Mouse (Mus musculus): Measurements from ENCODE around the gene Plppr5. TPM values are rescaled to one million over a fixed set of nuclear protein-coding genes. Genes with fewer than 3 reads are reported as not detected.

Plppr5 gene
- polyA plus RNA-seq, 1 experiment: 0.62 TPM

DNA sequence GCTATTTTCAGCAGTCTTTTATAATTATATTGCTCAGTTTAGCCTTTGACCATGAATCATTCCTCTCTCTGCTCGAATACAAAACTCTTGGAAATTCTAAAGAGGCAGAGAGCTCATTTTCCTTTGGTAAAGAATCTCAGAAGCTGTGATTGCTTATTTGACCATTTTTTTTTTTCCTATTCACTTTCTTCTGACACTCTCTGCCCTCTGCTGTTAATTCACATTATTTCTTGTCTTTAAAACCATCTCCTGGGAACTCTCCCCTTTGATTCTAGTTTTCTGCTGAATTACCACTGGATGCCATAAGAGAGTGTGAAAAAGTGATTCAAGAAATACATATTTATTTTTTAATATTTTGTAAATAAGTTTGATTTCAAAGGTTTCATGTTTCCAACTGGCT, 120.1 kb downstream of the Plppr5 start:
- H3K36me3 ChIP-seq (ENCODE audit: control insufficient read depth, insufficient read depth, low read length): no peaks in the 10 kb centered on the region
- no peaks in the 10 kb centered on the region for H3K27me3 ChIP-seq (ENCODE audit: control insufficient read depth, insufficient read depth, low read length)
- no peaks in the 10 kb centered on the region for H3K4me1 ChIP-seq (ENCODE audit: control insufficient read depth, insufficient read depth, low read length)
- TF ChIP-seq POLR2A (IDR thresholded peaks at IDR 0.05; ENCODE audit: control insufficient read depth, low read depth, low read length): no peak
- TF ChIP-seq CTCF (IDR thresholded peaks at IDR 0.05; ENCODE audit: control insufficient read depth, insufficient read depth, insufficient replicate concordance, low read depth, low read length): no peak
- H3K27ac ChIP-seq (ENCODE audit: control insufficient read depth, insufficient read depth, low read depth, low read length): no peak overlapping the region
- H3K4me3 ChIP-seq (ENCODE audit: control insufficient read depth, low read depth, low read length): no peak overlapping the region

- TF ChIP-seq POLR2A (IDR thresholded peaks at IDR 0.05; ENCODE audit: control insufficient read depth, low read depth, low read length) (no peak), CTCF (IDR thresholded peaks at IDR 0.05; ENCODE audit: control insufficient read depth, insufficient read depth, insufficient replicate concordance, low read depth, low read length) (no peak)
- H3K4me1 ChIP-seq (ENCODE audit: control insufficient read depth, insufficient read depth, low read length): no peaks in the 10 kb centered on the region
- H3K36me3 ChIP-seq (ENCODE audit: control insufficient read depth, insufficient read depth, low read length): no peaks in the 10 kb centered on the region
- no peak overlapping the region for H3K27ac ChIP-seq (ENCODE audit: control insufficient read depth, insufficient read depth, low read depth, low read length)
- H3K4me3 ChIP-seq (ENCODE audit: control insufficient read depth, low read depth, low read length): no peak overlapping the region
- no peaks in the 10 kb centered on the region for H3K27me3 ChIP-seq (ENCODE audit: control insufficient read depth, insufficient read depth, low read length)
These were observed 121.7 kb downstream of the Plppr5 start for GRCm38 (mm10) chr3:117696350-117696749.

DNA sequence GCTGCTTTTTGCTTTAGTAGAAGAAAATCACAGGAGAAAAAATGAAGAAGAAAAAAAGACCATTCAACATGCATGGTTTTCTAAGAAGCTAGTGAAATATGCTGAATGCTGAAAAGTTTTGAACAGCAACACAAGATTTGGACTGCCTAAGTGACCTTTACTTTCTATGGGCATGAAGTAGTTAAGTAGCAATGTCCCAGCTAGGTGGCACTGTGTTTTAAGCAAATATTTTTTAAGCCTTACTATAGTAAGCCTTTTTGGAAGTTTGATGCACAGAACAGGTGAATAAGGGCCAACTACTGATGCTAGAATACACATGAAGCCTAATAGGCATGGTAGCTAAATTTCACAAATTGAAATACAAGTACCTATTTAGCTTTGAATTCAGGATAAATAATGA, 134.2 kb downstream of the Plppr5 start:
- no peak overlapping the region for H3K27ac ChIP-seq (ENCODE audit: control insufficient read depth, insufficient read depth, low read depth, low read length)
- H3K4me3 ChIP-seq (ENCODE audit: control insufficient read depth, low read depth, low read length): no peak overlapping the region
- TF ChIP-seq POLR2A (IDR thresholded peaks at IDR 0.05; ENCODE audit: control insufficient read depth, low read depth, low read length) (no peak), CTCF (IDR thresholded peaks at IDR 0.05; ENCODE audit: control insufficient read depth, insufficient read depth, insufficient replicate concordance, low read depth, low read length) (no peak)

DNA sequence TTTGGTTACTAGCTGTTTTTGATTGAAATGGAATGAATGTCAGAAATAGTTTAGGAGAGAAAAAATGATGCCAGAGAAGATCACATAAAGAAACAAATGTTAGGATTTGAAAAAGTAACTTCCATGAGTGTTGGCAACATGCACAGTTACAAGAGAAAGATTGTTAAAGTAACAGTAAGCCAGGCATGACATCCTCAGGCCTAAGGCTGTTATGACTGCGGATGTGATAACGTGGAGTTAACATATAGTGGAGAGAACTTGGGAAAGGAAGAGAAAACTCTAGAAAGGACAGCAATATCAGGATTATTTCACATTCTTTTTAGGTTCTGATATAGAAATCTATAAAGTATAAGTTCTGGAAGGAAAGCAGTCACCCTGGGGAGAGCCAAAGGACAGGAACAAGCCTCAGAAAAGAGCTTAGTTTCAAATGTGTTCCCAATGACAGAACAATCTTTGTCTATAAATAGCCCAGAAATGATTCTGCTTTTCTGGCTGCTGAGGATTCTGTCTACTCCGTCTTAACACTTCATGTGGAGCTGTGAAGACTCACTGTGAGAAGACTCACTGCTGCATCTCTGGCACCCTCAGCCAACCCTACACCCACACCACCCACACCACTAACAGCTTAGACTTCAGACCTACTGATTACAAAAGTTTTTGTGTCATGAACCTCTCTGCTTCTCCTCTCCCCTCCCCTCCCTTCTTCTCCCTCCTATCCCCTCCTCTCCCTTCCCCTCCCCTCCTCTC, 142.1 kb downstream of the Plppr5 start:
- Histone ChIP-seq H3K27ac (ENCODE audit: control insufficient read depth, insufficient read depth, low read depth, low read length) (no peak overlapping the region), H3K27me3 (ENCODE audit: control insufficient read depth, insufficient read depth, low read length) (no peaks in the 10 kb centered on the region), H3K36me3 (ENCODE audit: control insufficient read depth, insufficient read depth, low read length) (no peaks in the 10 kb centered on the region), H3K4me3 (ENCODE audit: control insufficient read depth, low read depth, low read length) (no peak overlapping the region), H3K4me1 (ENCODE audit: control insufficient read depth, insufficient read depth, low read length) (no peaks in the 10 kb centered on the region)
- TF ChIP-seq CTCF (IDR thresholded peaks at IDR 0.05; ENCODE audit: control insufficient read depth, insufficient read depth, insufficient replicate concordance, low read depth, low read length) (no peak), POLR2A (IDR thresholded peaks at IDR 0.05; ENCODE audit: control insufficient read depth, low read depth, low read length) (no peak)

More for the DNA sequence above, 134.2 kb downstream of the Plppr5 start:
- Histone ChIP-seq H3K27me3 (ENCODE audit: control insufficient read depth, insufficient read depth, low read length) (no peaks in the 10 kb centered on the region), H3K36me3 (ENCODE audit: control insufficient read depth, insufficient read depth, low read length) (no peaks in the 10 kb centered on the region), H3K4me1 (ENCODE audit: control insufficient read depth, insufficient read depth, low read length) (no peaks in the 10 kb centered on the region)

GRCm38 (mm10) chr3:117723390-117723789, 148.8 kb downstream of the Plppr5 start:
- Histone ChIP-seq H3K27ac (ENCODE audit: control insufficient read depth, insufficient read depth, low read depth, low read length) (no peak overlapping the region), H3K27me3 (ENCODE audit: control insufficient read depth, insufficient read depth, low read length) (no peaks in the 10 kb centered on the region), H3K4me3 (ENCODE audit: control insufficient read depth, low read depth, low read length) (no peak overlapping the region), H3K4me1 (ENCODE audit: control insufficient read depth, insufficient read depth, low read length) (no peaks in the 10 kb centered on the region), H3K36me3 (ENCODE audit: control insufficient read depth, insufficient read depth, low read length) (no peaks in the 10 kb centered on the region)
- TF ChIP-seq CTCF (IDR thresholded peaks at IDR 0.05; ENCODE audit: control insufficient read depth, insufficient read depth, insufficient replicate concordance, low read depth, low read length) (no peak), POLR2A (IDR thresholded peaks at IDR 0.05; ENCODE audit: control insufficient read depth, low read depth, low read length) (no peak)

DNA sequence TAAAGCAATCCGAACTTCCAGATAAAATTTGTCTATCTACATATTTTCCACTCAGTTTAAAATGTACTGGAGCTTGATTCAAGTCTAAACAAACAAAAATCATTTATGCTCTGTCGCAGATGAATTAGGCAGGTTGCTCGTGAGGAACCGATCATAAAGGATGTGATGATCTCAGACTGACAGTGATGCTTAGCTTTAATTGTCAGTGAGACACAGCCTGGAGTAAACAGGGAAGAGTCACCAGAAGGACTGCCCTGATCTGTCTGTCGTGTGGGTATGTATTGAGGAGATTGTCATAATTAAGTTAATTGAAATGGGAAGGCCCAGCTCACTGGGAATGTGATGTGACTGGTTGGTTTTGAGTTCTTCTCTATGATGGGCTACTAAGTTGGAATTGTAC, 149.9 kb downstream of the Plppr5 start:
- H3K27me3 ChIP-seq (ENCODE audit: control insufficient read depth, insufficient read depth, low read length): no peaks in the 10 kb centered on the region
- H3K4me3 ChIP-seq (ENCODE audit: control insufficient read depth, low read depth, low read length): no peak overlapping the region
- TF ChIP-seq POLR2A (IDR thresholded peaks at IDR 0.05; ENCODE audit: control insufficient read depth, low read depth, low read length): no peak
- TF ChIP-seq CTCF (IDR thresholded peaks at IDR 0.05; ENCODE audit: control insufficient read depth, insufficient read depth, insufficient replicate concordance, low read depth, low read length): no peak
- H3K4me1 ChIP-seq (ENCODE audit: control insufficient read depth, insufficient read depth, low read length): no peaks in the 10 kb centered on the region
- H3K36me3 ChIP-seq (ENCODE audit: control insufficient read depth, insufficient read depth, low read length): no peaks in the 10 kb centered on the region
- H3K27ac ChIP-seq (ENCODE audit: control insufficient read depth, insufficient read depth, low read depth, low read length): no peak overlapping the region

DNA sequence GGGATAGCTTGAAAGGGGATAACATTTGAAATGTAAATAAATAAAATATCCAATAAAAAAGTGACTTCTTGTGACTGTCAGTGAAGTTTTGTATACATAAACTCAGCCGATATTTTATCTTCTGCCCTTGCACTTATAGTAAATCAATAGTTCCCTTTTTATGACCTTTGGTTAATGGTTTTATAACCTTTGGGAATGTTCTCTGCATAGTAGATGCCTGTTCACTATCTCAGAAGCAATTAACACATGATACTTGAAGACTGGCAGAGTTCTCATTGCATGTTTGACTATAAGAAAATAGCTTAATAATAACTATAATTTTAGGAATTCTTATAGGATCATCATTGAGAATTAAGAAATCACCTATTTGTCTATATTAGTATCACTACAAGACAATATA, 150.9 kb downstream of the Plppr5 start:
- H3K4me3 ChIP-seq (ENCODE audit: control insufficient read depth, low read depth, low read length): no peak overlapping the region
- no peak for TF ChIP-seq POLR2A (IDR thresholded peaks at IDR 0.05; ENCODE audit: control insufficient read depth, low read depth, low read length)
- TF ChIP-seq CTCF (IDR thresholded peaks at IDR 0.05; ENCODE audit: control insufficient read depth, insufficient read depth, insufficient replicate concordance, low read depth, low read length): no peak
- H3K36me3 ChIP-seq (ENCODE audit: control insufficient read depth, insufficient read depth, low read length): no peaks in the 10 kb centered on the region
- H3K4me1 ChIP-seq (ENCODE audit: control insufficient read depth, insufficient read depth, low read length): no peaks in the 10 kb centered on the region
- no peak overlapping the region for H3K27ac ChIP-seq (ENCODE audit: control insufficient read depth, insufficient read depth, low read depth, low read length)
- no peaks in the 10 kb centered on the region for H3K27me3 ChIP-seq (ENCODE audit: control insufficient read depth, insufficient read depth, low read length)

All from testis, adult 2 months (tissue).